Mouse (Mus musculus): Measurements from ENCODE around the gene Hipk2. TPM values are rescaled to one million over a fixed set of nuclear protein-coding genes. Genes with fewer than 3 reads are reported as not detected.

Gene Hipk2
- polyA plus RNA-seq (2012; rRNA removed), result 22.1 and 26.9 TPM in 2 replicates

- TF ChIP-seq POLR2A (IDR thresholded peaks at IDR 0.05; ENCODE audit: extremely low read depth, insufficient read depth, low read length), result no peak
- TF ChIP-seq CTCF (IDR thresholded peaks at IDR 0.05; ENCODE audit: extremely low read depth, insufficient read depth, low read length), result no peak
- no peaks in the 10 kb centered on the region; the same call in none of the 2 replicates for H3K4me1 ChIP-seq (ENCODE audit: control insufficient read depth, insufficient read depth, low read length)
- peak within 1 kb of the TSS; percentile 68 for H3K4me3 ChIP-seq (ENCODE audit: insufficient read depth, low read length)
- H3K27ac ChIP-seq (ENCODE audit: insufficient read depth, low read length), result peak within 1 kb of the TSS; percentile 88
Observed at GRCm38 (mm10) chr6:38876071-38876911, at the start of gene Hipk2. TSS of gene Hipk2 (minus strand) at chr6:38876165.

- TF ChIP-seq CTCF (IDR thresholded peaks at IDR 0.05; ENCODE audit: extremely low read depth, insufficient read depth, low read length) (0 out of 2 replicates have a peak, but pooled peaks have one; percentile 14), POLR2A (IDR thresholded peaks at IDR 0.05; ENCODE audit: extremely low read depth, insufficient read depth, low read length) (no peak)
- no peaks in the 10 kb centered on the region for H3K4me1 ChIP-seq (ENCODE audit: control insufficient read depth, insufficient read depth, low read length)
Observed at GRCm38 (mm10) chr6:38925719-38926118, 49.8 kb upstream of the Hipk2 start.

GRCm38 (mm10) chr6:38923870-38924817 lies 48.2 kb upstream of the Hipk2 start:
- TF ChIP-seq POLR2A (IDR thresholded peaks at IDR 0.05; ENCODE audit: extremely low read depth, insufficient read depth, low read length) (no peak), CTCF (IDR thresholded peaks at IDR 0.05; ENCODE audit: extremely low read depth, insufficient read depth, low read length) (no peak)
- H3K4me3 ChIP-seq (ENCODE audit: insufficient read depth, low read length), result no peak overlapping the region
- H3K4me1 ChIP-seq (ENCODE audit: control insufficient read depth, insufficient read depth, low read length), result no peaks in the 10 kb centered on the region

More at GRCm38 (mm10) chr6:38925719-38926118, 49.8 kb upstream of the Hipk2 start:
- no peak overlapping the region for H3K4me3 ChIP-seq (ENCODE audit: insufficient read depth, low read length)
- H3K27ac ChIP-seq (ENCODE audit: insufficient read depth, low read length), result no peak overlapping the region

GRCm38 (mm10) chr6:38923450-38923849 lies 47.5 kb upstream of the Hipk2 start:
- TF ChIP-seq CTCF (IDR thresholded peaks at IDR 0.05; ENCODE audit: extremely low read depth, insufficient read depth, low read length), result no peak
- H3K27ac ChIP-seq (ENCODE audit: insufficient read depth, low read length), result no peak overlapping the region
- H3K4me1 ChIP-seq (ENCODE audit: control insufficient read depth, insufficient read depth, low read length), result no peaks in the 10 kb centered on the region
- H3K4me3 ChIP-seq (ENCODE audit: insufficient read depth, low read length), result no peak overlapping the region

More at GRCm38 (mm10) chr6:38923870-38924817, 48.2 kb upstream of the Hipk2 start:
- H3K27ac ChIP-seq (ENCODE audit: insufficient read depth, low read length), result no peak overlapping the region

- no peak for TF ChIP-seq CTCF (IDR thresholded peaks at IDR 0.05; ENCODE audit: extremely low read depth, insufficient read depth, low read length)
- H3K27ac ChIP-seq (ENCODE audit: insufficient read depth, low read length), result no peak overlapping the region
- no peak overlapping the region for H3K4me3 ChIP-seq (ENCODE audit: insufficient read depth, low read length)
- H3K4me1 ChIP-seq (ENCODE audit: control insufficient read depth, insufficient read depth, low read length), result no peaks in the 10 kb centered on the region
Observed at GRCm38 (mm10) chr6:38922517-38922916, 46.6 kb upstream of the Hipk2 start.

GRCm38 (mm10) chr6:38921810-38922116 lies 45.8 kb upstream of the Hipk2 start:
- Histone ChIP-seq H3K4me1 (ENCODE audit: control insufficient read depth, insufficient read depth, low read length) (no peaks in the 10 kb centered on the region), H3K4me3 (ENCODE audit: insufficient read depth, low read length) (no peak overlapping the region), H3K27ac (ENCODE audit: insufficient read depth, low read length) (no peak overlapping the region)
- TF ChIP-seq CTCF (IDR thresholded peaks at IDR 0.05; ENCODE audit: extremely low read depth, insufficient read depth, low read length), result no peak
- no peak for TF ChIP-seq POLR2A (IDR thresholded peaks at IDR 0.05; ENCODE audit: extremely low read depth, insufficient read depth, low read length)

- Histone ChIP-seq H3K27ac (ENCODE audit: insufficient read depth, low read length) (no peak overlapping the region), H3K4me3 (ENCODE audit: insufficient read depth, low read length) (no peak overlapping the region), H3K4me1 (ENCODE audit: control insufficient read depth, insufficient read depth, low read length) (no peaks in the 10 kb centered on the region)
- no peak for TF ChIP-seq CTCF (IDR thresholded peaks at IDR 0.05; ENCODE audit: extremely low read depth, insufficient read depth, low read length)
- no peak for TF ChIP-seq POLR2A (IDR thresholded peaks at IDR 0.05; ENCODE audit: extremely low read depth, insufficient read depth, low read length)
Observed at GRCm38 (mm10) chr6:38921095-38921809, 45.3 kb upstream of the Hipk2 start.

- Histone ChIP-seq H3K4me3 (ENCODE audit: insufficient read depth, low read length) (no peak overlapping the region), H3K27ac (ENCODE audit: insufficient read depth, low read length) (no peak overlapping the region), H3K4me1 (ENCODE audit: control insufficient read depth, insufficient read depth, low read length) (no peaks in the 10 kb centered on the region)
- no peak for TF ChIP-seq CTCF (IDR thresholded peaks at IDR 0.05; ENCODE audit: extremely low read depth, insufficient read depth, low read length)
- TF ChIP-seq POLR2A (IDR thresholded peaks at IDR 0.05; ENCODE audit: extremely low read depth, insufficient read depth, low read length), result no peak
Observed at GRCm38 (mm10) chr6:38920141-38920540, 44.2 kb upstream of the Hipk2 start.

GRCm38 (mm10) chr6:38919135-38919740 lies 43.3 kb upstream of the Hipk2 start:
- H3K4me1 ChIP-seq (ENCODE audit: control insufficient read depth, insufficient read depth, low read length), result peaks cover 3% of the 10 kb centered on the region; the same call in 1 of the 2 replicates
- TF ChIP-seq CTCF (IDR thresholded peaks at IDR 0.05; ENCODE audit: extremely low read depth, insufficient read depth, low read length) (no peak), POLR2A (IDR thresholded peaks at IDR 0.05; ENCODE audit: extremely low read depth, insufficient read depth, low read length) (no peak)
- no peak overlapping the region for H3K4me3 ChIP-seq (ENCODE audit: insufficient read depth, low read length)
- H3K27ac ChIP-seq (ENCODE audit: insufficient read depth, low read length), result no peak overlapping the region
